Mouse (Mus musculus) embryonic stem cell, embryonic (primary cell): ENCODE results near the gene Fuca1.

Source experiments
- CTCF ChIA-PET, 4 experiments: fragments of 300-600 bp in 2 of 4; fragments of 350-600 bp in 2 of 4; sonication (Branson Sonifier 250); formaldehyde crosslinking; loops; one replicate each; lab custom pipeline; 2022; ENCODE audit warnings: inconsistent platforms in 2 of 4; lab: Charles Lee
- POLR2A ChIA-PET, 4 experiments: fragments of 300-600 bp in 2 of 4; fragments of 350-600 bp in 2 of 4; sonication (Branson Sonifier 250); formaldehyde crosslinking; loops; one replicate each; lab custom pipeline; 2022; ENCODE audit warnings: antibody characterized with exemption in 4 of 4, inconsistent platforms in 1 of 4; lab: Charles Lee

Gene Fuca1

GRCm38 (mm10) chr4:135981524-135982063 is 61.1 kb downstream of the Fuca1 start:
- ChIA-PET CTCF (interaction anchor here in 1 of 4 experiments (0.6 kb wide), 1 partner anchor 95 kb away, joined by 3 read pairs; no protein-coding TSS in a partner anchor), POLR2A (interaction anchor here in 1 of 4 experiments (0.6 to 0.7 kb wide), 2 partner anchors 19 to 84 kb away, joined by 3 read pairs; no protein-coding TSS in a partner anchor)

GRCm38 (mm10) chr4:135984556-135984955 is 64.0 kb downstream of the Fuca1 start:
- POLR2A ChIA-PET, result interaction anchor here in 3 of 4 experiments (0.6 to 6.3 kb wide), 11 partner anchors 12 to 107 kb away, joined by 3 to 78 read pairs (median 5); partner anchors contain the start of genes Gale (in 2 of the 3), Lypla2 (in 2 of the 3) and Rpl11 (in 1 of the 3)
- CTCF ChIA-PET, result interaction anchor here in 1 of 4 experiments (0.8 to 1.8 kb wide), 3 partner anchors 11 to 275 kb away, joined by 3 to 6 read pairs (median 3); no protein-coding TSS in a partner anchor

GRCm38 (mm10) chr4:135985193-135985592 is 64.7 kb downstream of the Fuca1 start:
- ChIA-PET CTCF (interaction anchor here in 1 of 4 experiments (0.6 kb wide), 1 partner anchor 54 kb away, joined by 6 read pairs; no protein-coding TSS in a partner anchor), POLR2A (interaction anchor here in 2 of 4 experiments (0.6 to 6.3 kb wide), 16 partner anchors 11 to 110 kb away, joined by 3 to 78 read pairs (median 6); partner anchors contain the start of genes Gale (in 2 of the 2), Lypla2 (in 2 of the 2), Fuca1 (in 1 of the 2) and Rpl11 (in 1 of the 2))

GRCm38 (mm10) chr4:135985769-135986168 is 65.2 kb downstream of the Fuca1 start:
- ChIA-PET CTCF (interaction anchor here in 3 of 4 experiments (0.6 to 1.8 kb wide), 4 partner anchors 20 to 277 kb away, joined by 3 to 10 read pairs (median 3); no protein-coding TSS in a partner anchor), POLR2A (interaction anchor here in 2 of 4 experiments (0.8 to 6.3 kb wide), 29 partner anchors 10 to 195 kb away, joined by 3 to 78 read pairs (median 6); partner anchors contain the start of genes Fuca1 (in 2 of the 2), Gale (in 2 of the 2), Lypla2 (in 2 of the 2) and Rpl11 (in 2 of the 2))

- ChIA-PET POLR2A (interaction anchor here (0.5 to 6.3 kb wide), 52 partner anchors 10 to 1974 kb away, joined by 3 to 78 read pairs (median 4); partner anchors contain the start of genes Rpl11 (in 3 of the 4), Fuca1 (in 2 of the 4), Gale (in 2 of the 4) and Lypla2 (in 2 of the 4)), CTCF (interaction anchor here (0.5 to 1.8 kb wide), 14 partner anchors 8 to 304 kb away, joined by 3 to 11 read pairs (median 4); partner anchors contain the start of genes Fuca1 (in 1 of the 4) and Gale (in 1 of the 4))
Measured at GRCm38 (mm10) chr4:135986301-135986942, 65.9 kb downstream of the Fuca1 start.

- POLR2A ChIA-PET, result interaction anchor here (0.5 to 6.3 kb wide), 58 partner anchors 8 to 1974 kb away, joined by 3 to 78 read pairs (median 4); partner anchors contain the start of genes Rpl11 (in 4 of the 4), Lypla2 (in 3 of the 4), Fuca1 (in 2 of the 4) and Gale (in 2 of the 4)
- CTCF ChIA-PET, result interaction anchor here (0.5 to 1.8 kb wide), 19 partner anchors 8 to 305 kb away, joined by 3 to 11 read pairs (median 3); partner anchors contain the start of genes Fuca1 (in 2 of the 4), Gale (in 1 of the 4) and Rpl11 (in 1 of the 4)
Measured at GRCm38 (mm10) chr4:135986943-135987710, 66.6 kb downstream of the Fuca1 start, which contains the start of gene Pithd1. Pithd1 (minus strand) TSS chr4:135987264.

- ChIA-PET CTCF (interaction anchor here in 3 of 4 experiments (0.5 to 1.8 kb wide), 11 partner anchors 9 to 279 kb away, joined by 3 to 11 read pairs (median 4); partner anchors contain the start of genes Fuca1 (in 1 of the 3), Gale (in 1 of the 3) and Rpl11 (in 1 of the 3)), POLR2A (interaction anchor here (0.6 to 6.3 kb wide), 37 partner anchors 9 to 635 kb away, joined by 3 to 78 read pairs (median 5); partner anchors contain the start of genes Rpl11 (in 4 of the 4), Lypla2 (in 3 of the 4), Gale (in 2 of the 4) and Eloa (in 1 of the 4))
Measured at GRCm38 (mm10) chr4:135987714-135988113, 67.2 kb downstream of the Fuca1 start.
